Mouse (Mus musculus) bone marrow macrophage, adult 2 months (primary cell): ENCODE measurements at regions not wholly inside any gene's neighbourhood (a gene's known extent, or its start where the extent isn't known, plus 50 kb on each side); places are given as distances from the start of the nearest gene placed in this dataset.

Experiments used
- H3K27ac ChIP-seq: 2 replicates; pipeline ENCODE4 v1.5.1; 2012; ENCODE audit warnings: low read depth, low read length; ENCODE audit not compliant: insufficient read depth
- H3K4me1 ChIP-seq: 2 replicates; pipeline ENCODE4 v1.6.1; 2012; ENCODE audit warnings: low read length; ENCODE audit not compliant: control insufficient read depth, insufficient read depth
- H3K4me3 ChIP-seq: 2 replicates; pipeline ENCODE4 v1.5.1; 2012; ENCODE audit warnings: mild to moderate bottlenecking, low read length, moderate library complexity; ENCODE audit not compliant: insufficient read depth
- CTCF ChIP-seq: IDR thresholded peaks from 2 replicates; pipeline ENCODE4 v1.5.1; 2012; ENCODE audit warnings: low read depth, mild to moderate bottlenecking, low read length, moderate library complexity
- POLR2A ChIP-seq: IDR thresholded peaks from 2 replicates; pipeline ENCODE4 v1.6.1; 2012; ENCODE audit warnings: mild to moderate bottlenecking, low read depth, low read length, borderline replicate concordance

DNA sequence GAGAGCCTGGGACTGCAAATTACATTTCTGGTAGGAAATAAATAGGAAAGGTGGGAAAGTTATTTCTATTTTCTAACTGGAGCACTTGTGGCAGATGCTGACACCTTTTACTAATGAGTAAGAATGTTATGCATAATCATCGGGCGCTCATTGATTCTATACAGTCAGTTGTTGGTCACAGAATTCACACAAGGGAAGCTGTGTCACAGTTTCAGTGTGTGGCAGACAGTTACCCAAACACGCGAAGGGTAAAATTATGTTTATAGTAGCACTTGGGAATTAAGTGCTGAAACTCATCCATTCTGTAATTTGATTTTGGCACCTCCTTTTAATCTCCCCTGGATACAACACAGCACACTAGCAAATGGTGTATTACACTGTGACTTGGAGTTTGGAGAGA, 1376.8 kb downstream of the Sis start:
- Histone ChIP-seq H3K4me3 (no peak overlapping the region), H3K27ac (no peak overlapping the region), H3K4me1 (no peaks in the 10 kb centered on the region)
- TF ChIP-seq POLR2A (no peak), CTCF (no peak)

DNA sequence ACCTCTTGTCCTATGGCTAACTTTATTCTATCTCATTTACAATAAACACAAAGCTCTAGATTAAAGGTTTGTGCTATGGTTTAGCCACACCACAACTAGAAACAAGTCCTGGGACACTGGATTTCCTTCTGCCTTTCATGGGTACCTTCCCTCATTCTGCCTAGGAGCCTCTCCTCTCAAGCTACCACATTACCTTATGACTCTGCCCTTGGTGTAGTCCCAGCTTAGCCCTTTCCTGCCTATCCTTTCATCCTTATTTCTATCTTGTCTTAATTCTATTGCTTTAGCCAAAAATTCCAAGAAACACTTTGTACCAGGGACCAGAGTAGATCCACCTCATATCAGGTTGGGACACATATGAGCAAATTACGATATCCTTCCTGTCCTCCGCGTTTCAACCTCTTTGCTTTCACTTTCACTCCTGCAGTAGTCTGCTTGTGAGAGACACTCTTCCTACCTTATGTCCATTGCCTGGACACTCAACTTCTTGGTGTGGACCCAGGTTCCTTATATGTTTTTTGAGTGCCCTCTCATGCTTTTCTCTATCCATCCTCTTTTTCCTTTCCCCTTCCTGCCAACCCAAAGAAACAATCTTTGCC, 1403.7 kb downstream of the Sis start:
- Histone ChIP-seq H3K27ac (no peak overlapping the region), H3K4me3 (peak overlapping the region; percentile 39), H3K4me1 (no peaks in the 10 kb centered on the region)
- TF ChIP-seq CTCF, result no peak
- TF ChIP-seq POLR2A, result no peak

DNA sequence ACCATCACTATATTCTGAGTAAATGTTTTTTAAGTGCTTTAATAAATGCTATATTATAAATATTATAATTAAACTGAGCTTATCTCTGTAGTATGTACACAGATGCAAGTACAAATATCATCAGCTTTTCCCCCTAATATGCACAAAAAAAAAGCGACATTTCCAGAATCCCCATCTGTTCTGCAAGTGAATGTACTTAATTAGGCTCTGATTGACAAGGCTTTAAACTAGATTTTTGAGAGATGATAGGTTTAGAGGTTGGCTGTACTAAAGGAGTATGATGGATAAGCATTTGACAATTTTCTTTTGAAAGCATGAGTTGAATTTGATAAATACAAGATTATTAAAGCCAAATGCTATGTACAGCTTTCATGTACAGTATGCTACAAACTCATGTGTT, 1404.8 kb downstream of the Sis start:
- Histone ChIP-seq H3K4me1 (no peaks in the 10 kb centered on the region), H3K4me3 (no peak overlapping the region), H3K27ac (no peak overlapping the region)
- TF ChIP-seq CTCF (no peak), POLR2A (no peak)

DNA sequence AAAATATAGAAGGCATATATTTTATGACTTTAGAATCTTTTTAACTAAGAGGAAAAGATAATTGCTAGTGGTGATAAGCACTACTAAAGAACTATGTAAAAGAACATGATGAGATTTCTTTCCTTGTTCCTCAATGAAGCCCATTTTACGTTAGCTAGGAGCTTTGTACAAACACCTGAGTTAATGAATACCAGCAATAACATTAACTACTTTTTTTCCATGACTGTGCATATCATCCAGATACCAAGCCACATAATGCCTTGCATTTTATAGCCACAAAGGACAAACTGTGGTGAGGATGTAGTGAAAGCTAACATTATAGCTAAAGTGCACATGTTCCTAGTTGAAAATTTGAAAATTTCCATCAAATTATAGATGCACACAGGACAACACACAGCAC, 1421.8 kb downstream of the Sis start:
- H3K27ac ChIP-seq, result no peak overlapping the region
- TF ChIP-seq CTCF (no peak), POLR2A (no peak)
- H3K4me3 ChIP-seq, result no peak overlapping the region
- no peaks in the 10 kb centered on the region for H3K4me1 ChIP-seq

DNA sequence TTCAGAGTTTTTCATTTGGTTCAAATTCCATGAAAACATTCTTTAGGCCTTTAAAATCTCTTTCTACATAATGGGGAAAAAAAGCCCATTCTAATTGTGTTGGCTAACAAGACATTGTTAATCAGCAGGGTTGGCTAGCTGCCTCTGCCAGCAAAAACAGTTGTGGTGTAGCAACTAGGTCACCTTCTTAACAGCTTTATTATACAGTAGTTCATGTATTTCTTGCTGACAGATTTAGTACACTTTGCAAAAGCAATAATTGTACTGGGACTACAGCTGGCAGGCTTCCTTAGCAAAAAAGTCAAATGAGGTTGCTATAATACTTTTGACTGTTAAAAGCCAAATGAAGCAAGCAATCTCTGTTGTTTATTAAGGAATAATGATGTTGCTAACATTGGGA, 1454.8 kb downstream of the Sis start:
- Histone ChIP-seq H3K27ac (no peak overlapping the region), H3K4me1 (no peaks in the 10 kb centered on the region), H3K4me3 (no peak overlapping the region)
- TF ChIP-seq CTCF (no peak), POLR2A (no peak)
